Mouse (Mus musculus) limb, embryonic 11.5 days (tissue): ENCODE measurements around the gene Ypel3. TPM values are rescaled to one million over a fixed set of nuclear protein-coding genes. Genes with fewer than 3 reads are reported as not detected.

Experiments
- ATAC-seq: fragments of 200-750 bp; cut with Nextera tagmentation; 2 replicates; pipeline ENCODE4 v1.8.0; 2017; ENCODE audit warnings: low read depth; ENCODE audit not compliant: insufficient number of reproducible peaks, low FRiP score, low TSS enrichment
- DNase-seq: peaks from one replicate; pipeline ENCODE4 v3.0.0-alpha.2; 2015; ENCODE audit warnings: low spot score
- H3K27ac ChIP-seq: fragments of 300-500 bp; sonication (generic); replicated peaks from 2 replicates; pipeline ENCODE4 v1.5.1; 2014; ENCODE audit warnings: low read depth, mild to moderate bottlenecking, low read length
- H3K27me3 ChIP-seq: fragments of 300-500 bp; sonication (generic); 2 replicates; pipeline ENCODE4 v1.6.1; 2014; ENCODE audit warnings: mild to moderate bottlenecking, low read length, mixed read lengths; ENCODE audit not compliant: control insufficient read depth, insufficient read depth
- H3K36me3 ChIP-seq: fragments of 300-500 bp; sonication (generic); 2 replicates; pipeline ENCODE4 v1.6.1; 2014; ENCODE audit warnings: mild to moderate bottlenecking, low read length, moderate library complexity, mixed read lengths; ENCODE audit not compliant: control insufficient read depth, insufficient read depth
- H3K4me1 ChIP-seq: fragments of 300-500 bp; sonication (generic); 2 replicates; pipeline ENCODE4 v1.6.1; 2014; ENCODE audit warnings: low read length, mixed read lengths; ENCODE audit not compliant: control insufficient read depth, insufficient read depth
- H3K4me2 ChIP-seq: fragments of 300-500 bp; sonication (generic); 2 replicates; pipeline ENCODE4 v1.6.1; 2014; ENCODE audit warnings: low read depth, mild to moderate bottlenecking, moderate library complexity; ENCODE audit not compliant: severe bottlenecking
- H3K4me3 ChIP-seq: fragments of 300-500 bp; sonication (generic); 2 replicates; pipeline ENCODE4 v1.5.1; 2014; ENCODE audit warnings: low read depth, low read length
- H3K9ac ChIP-seq: fragments of 300-500 bp; sonication (generic); 2 replicates; pipeline ENCODE4 v1.6.1; 2014; ENCODE audit warnings: mild to moderate bottlenecking, low read length
- H3K9me3 ChIP-seq: fragments of 300-500 bp; sonication (generic); 2 replicates; pipeline ENCODE4 v1.6.1; 2016; ENCODE audit warnings: low read length; ENCODE audit not compliant: control insufficient read depth
- WGBS: fragments of 180-500 bp; shearing (Covaris S2); extraction: QIAGEN DNeasy Blood & Tissue Kit; methylation state at CpG from one replicate; pipeline ENCODE4 v1.1.7; 2014; 5-methylcytosine and 5-hydroxymethylcytosine counted together
- polyA plus RNA-seq: library from polyadenylated mRNA; unstranded; fragments of >200 nt; fragmentation: Nextera tagmentation; extraction: Ambion mirVana; gene quantifications from 2 replicates; pipeline ENCODE4 v1.2.1, GENCODE M21; 2014

The Ypel3 gene
- polyA plus RNA-seq, 1 experiment from 2014 or later = 112 TPM

- DNase-seq = peak; percentile 96
- H3K4me1 ChIP-seq = peaks cover 25% of the 10 kb centered on the region
- peaks cover 19% of the 10 kb centered on the region for H3K36me3 ChIP-seq
- under 1% methylated on average over 35 of the region's 36 CpGs for WGBS
- H3K27ac ChIP-seq = peak overlapping the region; percentile 81
- peak; percentile 95 for ATAC-seq
- H3K27me3 ChIP-seq = no peaks in the 10 kb centered on the region
- H3K9ac ChIP-seq = peak overlapping the region; percentile 77
- peak overlapping the region; percentile 92 for H3K4me2 ChIP-seq
- no peaks in the 10 kb centered on the region for H3K9me3 ChIP-seq
- H3K4me3 ChIP-seq = peak overlapping the region; percentile 76
These were observed 22.3 kb downstream of the Ypel3 start for GRCm38 (mm10) chr7:126799050-126799467.

DNA sequence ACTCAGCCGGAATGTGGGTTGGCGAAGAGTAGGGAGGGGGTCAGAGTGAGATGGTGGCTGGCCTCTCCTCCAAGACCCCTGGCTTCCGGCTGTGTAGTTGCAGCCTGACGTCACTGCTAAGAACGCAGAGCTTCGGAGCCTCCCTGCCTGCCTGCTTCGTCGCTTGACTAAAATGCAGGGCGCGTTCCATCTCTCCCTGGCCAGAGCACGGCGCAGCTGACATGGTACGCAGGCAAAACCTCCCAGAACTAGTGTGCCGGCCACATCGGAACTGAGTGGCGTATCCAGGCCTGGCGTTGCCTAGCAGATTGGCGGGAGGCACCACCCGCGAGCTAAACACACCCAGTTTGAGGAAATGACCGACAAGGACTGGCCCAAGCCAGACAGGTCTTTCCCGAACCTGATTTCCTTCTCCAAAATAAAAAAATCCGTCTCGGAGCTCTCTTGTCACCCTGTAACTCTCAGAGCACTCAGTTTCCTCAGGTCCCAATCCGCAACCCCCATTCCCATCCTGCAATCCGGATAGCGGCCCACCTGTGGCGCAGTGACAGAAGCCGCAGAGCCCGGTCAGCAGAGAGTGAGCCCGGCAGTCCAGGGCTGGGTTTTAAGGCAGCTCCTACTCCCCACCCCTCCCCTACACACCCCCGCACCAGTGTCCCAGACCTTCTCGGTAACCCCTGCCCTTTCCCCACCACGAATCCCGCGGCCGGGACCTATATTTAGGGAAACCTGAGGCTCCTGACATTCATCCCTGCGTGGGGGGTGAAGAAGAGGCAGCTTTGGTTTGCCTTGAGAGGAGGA, 22.9 kb downstream of the Ypel3 start:
- Histone ChIP-seq H3K4me1 (peaks cover 25% of the 10 kb centered on the region), H3K27me3 (no peaks in the 10 kb centered on the region), H3K4me3 (peak overlapping the region; percentile 76), H3K9ac (peak overlapping the region; percentile 49), H3K27ac (peak overlapping the region; percentile 87), H3K4me2 (peak overlapping the region; percentile 83), H3K9me3 (no peaks in the 10 kb centered on the region), H3K36me3 (peaks cover 17% of the 10 kb centered on the region)
- 1% methylated on average over 38 of the region's 38 CpGs for WGBS
- ATAC-seq (peak; percentile 92), DNase-seq (no peak)

- peak overlapping the region; percentile 76 for H3K4me3 ChIP-seq
- H3K27me3 ChIP-seq = no peaks in the 10 kb centered on the region
- peaks cover 16% of the 10 kb centered on the region for H3K36me3 ChIP-seq
- H3K9me3 ChIP-seq = no peaks in the 10 kb centered on the region
- ATAC-seq = no peak
- peaks cover 25% of the 10 kb centered on the region for H3K4me1 ChIP-seq
- peak overlapping the region; percentile 49 for H3K9ac ChIP-seq
- H3K27ac ChIP-seq = peak overlapping the region; percentile 87
- WGBS = 50% methylated on average over 5 of the region's 5 CpGs
- DNase-seq = no peak
- H3K4me2 ChIP-seq = peak overlapping the region; percentile 83
These were observed 23.7 kb downstream of the Ypel3 start for GRCm38 (mm10) chr7:126800269-126801056.

DNA sequence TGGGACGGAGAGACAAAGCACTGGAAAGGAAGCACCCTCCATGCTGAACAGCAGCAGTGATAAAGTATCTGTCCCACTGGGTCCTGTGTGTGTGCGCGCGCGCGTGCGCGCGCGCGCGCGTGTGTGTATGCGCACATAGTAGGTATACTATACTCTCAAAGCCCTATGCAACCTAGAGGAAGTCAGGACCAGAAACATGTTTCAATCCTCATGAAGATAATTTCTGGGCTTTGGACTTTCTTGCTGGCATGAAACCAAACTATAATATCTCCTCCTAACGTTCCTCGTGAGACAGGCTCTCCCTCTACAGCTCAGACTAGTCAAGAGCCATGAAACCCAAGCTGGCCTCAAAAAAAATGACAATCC, 24.3 kb downstream of the Ypel3 start:
- no peaks in the 10 kb centered on the region for H3K9me3 ChIP-seq
- peak overlapping the region; percentile 34 for H3K9ac ChIP-seq
- DNase-seq = no peak
- H3K4me1 ChIP-seq = peaks cover 25% of the 10 kb centered on the region
- H3K36me3 ChIP-seq = peaks cover 10% of the 10 kb centered on the region
- H3K27me3 ChIP-seq = no peaks in the 10 kb centered on the region
- H3K4me3 ChIP-seq = no peak overlapping the region
- H3K4me2 ChIP-seq = no peak overlapping the region
- no peak for ATAC-seq
- 86% methylated on average over 16 of the region's 16 CpGs for WGBS
- H3K27ac ChIP-seq = no peak overlapping the region

GRCm38 (mm10) chr7:126802134-126802889, 25.6 kb downstream of the Ypel3 start:
- no peak for ATAC-seq
- Histone ChIP-seq H3K4me1 (peaks cover 17% of the 10 kb centered on the region), H3K9me3 (no peaks in the 10 kb centered on the region), H3K36me3 (peaks cover 2% of the 10 kb centered on the region; the same call in 1 of the 2 replicates), H3K4me2 (no peak overlapping the region), H3K27me3 (no peaks in the 10 kb centered on the region), H3K9ac (no peak overlapping the region), H3K27ac (no peak overlapping the region), H3K4me3 (no peak overlapping the region)
- 88% methylated on average over 11 of the region's 11 CpGs for WGBS
- no peak for DNase-seq

- H3K4me2 ChIP-seq = no peak overlapping the region
- no peaks in the 10 kb centered on the region for H3K9me3 ChIP-seq
- no peak overlapping the region for H3K27ac ChIP-seq
- H3K36me3 ChIP-seq = peaks cover 2% of the 10 kb centered on the region; the same call in 1 of the 2 replicates
- no peaks in the 10 kb centered on the region for H3K27me3 ChIP-seq
- ATAC-seq (no peak), DNase-seq (no peak)
- H3K4me1 ChIP-seq = peaks cover 13% of the 10 kb centered on the region
- H3K9ac ChIP-seq = no peak overlapping the region
- H3K4me3 ChIP-seq = no peak overlapping the region
- 90% methylated on average over 6 of the region's 6 CpGs for WGBS
These were observed 26.4 kb downstream of the Ypel3 start for GRCm38 (mm10) chr7:126803181-126803580.

DNA sequence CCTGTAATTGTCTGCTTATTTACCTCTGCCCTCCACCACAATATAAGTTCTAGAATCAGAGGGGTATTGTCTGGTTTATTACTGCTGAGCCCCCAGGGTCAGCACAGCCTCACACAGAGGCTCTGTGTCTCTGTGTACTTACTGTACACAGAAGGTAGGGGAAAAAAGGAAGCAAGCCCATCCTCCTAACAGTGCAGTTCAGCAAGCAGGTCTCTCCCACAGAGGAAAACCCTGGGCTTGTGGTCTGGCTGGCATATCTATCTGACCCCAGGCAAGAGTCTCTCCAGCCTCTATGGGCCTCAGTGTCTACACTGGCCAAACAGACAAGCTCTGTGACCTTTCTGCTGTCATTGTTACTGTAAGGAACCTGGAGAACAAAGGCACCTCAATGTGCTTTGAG, 27.0 kb downstream of the Ypel3 start:
- no peaks in the 10 kb centered on the region for H3K9me3 ChIP-seq
- H3K36me3 ChIP-seq = peaks cover 2% of the 10 kb centered on the region; the same call in 1 of the 2 replicates
- H3K4me1 ChIP-seq = peaks cover 15% of the 10 kb centered on the region
- DNase-seq = no peak
- no peak for ATAC-seq
- no peaks in the 10 kb centered on the region for H3K27me3 ChIP-seq
- H3K4me3 ChIP-seq = no peak overlapping the region
- no peak overlapping the region for H3K27ac ChIP-seq
- H3K9ac ChIP-seq = no peak overlapping the region
- H3K4me2 ChIP-seq = no peak overlapping the region

GRCm38 (mm10) chr7:126806956-126807355, 30.2 kb downstream of the Ypel3 start:
- Histone ChIP-seq H3K27me3 (no peaks in the 10 kb centered on the region), H3K9ac (no peak overlapping the region), H3K9me3 (no peaks in the 10 kb centered on the region), H3K4me1 (peaks cover 7% of the 10 kb centered on the region), H3K27ac (no peak overlapping the region), H3K4me3 (no peak overlapping the region), H3K36me3 (no peaks in the 10 kb centered on the region; the same call in 1 of the 2 replicates), H3K4me2 (no peak overlapping the region)
- WGBS = 93% methylated on average over 6 of the region's 6 CpGs
- no peak for DNase-seq
- ATAC-seq = no peak
